Mouse (Mus musculus) lung, postnatal 10 days (tissue): ENCODE results near the gene Itga2b.
"Not testable (repeated sequence)": the region's sequence is repeated elsewhere in the genome, so short reads cannot be mapped to it uniquely, and the experiment has no call there.

Source experiments
- DNase-seq: peaks from one replicate; pipeline ENCODE4 v3.0.0; 2021

Gene Itga2b

GRCm38 (mm10) chr11:102410345-102410744, 59.6 kb downstream of the Itga2b start:
- not testable (repeated sequence) for DNase-seq

- no peak for DNase-seq
Observed at GRCm38 (mm10) chr11:102409795-102410330, 60.1 kb downstream of the Itga2b start.

GRCm38 (mm10) chr11:102408888-102409794, 60.8 kb downstream of the Itga2b start:
- DNase-seq: no peak

- DNase-seq: peak; percentile 99
Observed at GRCm38 (mm10) chr11:102408344-102408876, 61.5 kb downstream of the Itga2b start.

GRCm38 (mm10) chr11:102407834-102408215, 62.1 kb downstream of the Itga2b start, which contains the start of gene Slc25a39:
Slc25a39 (minus strand) TSS chr11:102407946.
- no peak for DNase-seq

GRCm38 (mm10) chr11:102406900-102407833, 62.8 kb downstream of the Itga2b start:
- DNase-seq: peak; percentile 94

GRCm38 (mm10) chr11:102406401-102406800, 63.5 kb downstream of the Itga2b start:
- no peak for DNase-seq

GRCm38 (mm10) chr11:102405544-102406285, 64.2 kb downstream of the Itga2b start:
- no peak for DNase-seq

GRCm38 (mm10) chr11:102404161-102405010, 65.5 kb downstream of the Itga2b start:
- DNase-seq: no peak

- DNase-seq: no peak
Observed at GRCm38 (mm10) chr11:102403657-102404056, 66.3 kb downstream of the Itga2b start.
